Mouse (Mus musculus): ENCODE data around the gene Ssxb3. TPM values are rescaled to one million over a fixed set of nuclear protein-coding genes. Genes with fewer than 3 reads are reported as not detected.
"Not testable (repeated sequence)": the region's sequence is repeated elsewhere in the genome, so short reads cannot be mapped to it uniquely, and the experiment has no call there.

Gene Ssxb3
- polyA plus RNA-seq (2015; fragmentation: Nextera tagmentation; extraction: Ambion mirVana) = not detected in 2 replicates

- H3K27ac ChIP-seq (replicated peaks); H3K36me3 ChIP-seq; H3K4me2 ChIP-seq (replicated peaks); H3K4me1 ChIP-seq; H3K9ac ChIP-seq (replicated peaks); H3K27me3 ChIP-seq; ATAC-seq (replicated peaks); H3K4me3 ChIP-seq; H3K9me3 ChIP-seq: not testable (repeated sequence)
- WGBS = 31% methylated on average over 1 of the region's 1 CpGs
Observed at GRCm38 (mm10) chrX:8591716-8592115, at the start of gene Ssxb3. Ssxb3 (minus strand) TSS chrX:8591816.

- not testable (repeated sequence) for H3K36me3 ChIP-seq; H3K4me1 ChIP-seq; H3K4me3 ChIP-seq; H3K27ac ChIP-seq (replicated peaks); H3K9ac ChIP-seq (replicated peaks); ATAC-seq (replicated peaks); H3K4me2 ChIP-seq (replicated peaks); H3K27me3 ChIP-seq; H3K9me3 ChIP-seq
- 76% methylated on average over 4 of the region's 4 CpGs for WGBS
Observed at GRCm38 (mm10) chrX:8548155-8548554, 43.5 kb downstream of the Ssxb3 start, which contains the start of gene Ssxb6. Ssxb6 (minus strand) TSS chrX:8548255.

Other genes starting within 250 kb of the Ssxb3 start
- not detected in 2 replicates for gene Ssxb9, start 224.8 kb downstream of the Ssxb3 start, polyA plus RNA-seq (2015; fragmentation: Nextera tagmentation; extraction: Ambion mirVana)
- not detected in 2 replicates for gene Ssxb1, start 178.5 kb downstream of the Ssxb3 start, polyA plus RNA-seq (2015; fragmentation: Nextera tagmentation; extraction: Ambion mirVana)
- gene Ssxb2, start 130.1 kb downstream of the Ssxb3 start, polyA plus RNA-seq (2015; fragmentation: Nextera tagmentation; extraction: Ambion mirVana) = not detected in 2 replicates
- not detected in 2 replicates for gene Gm14459, start 66.9 kb downstream of the Ssxb3 start, polyA plus RNA-seq (2015; fragmentation: Nextera tagmentation; extraction: Ambion mirVana)
- not detected in 2 replicates for gene Ssxb6, start 43.6 kb downstream of the Ssxb3 start, polyA plus RNA-seq (2015; fragmentation: Nextera tagmentation; extraction: Ambion mirVana)
- not detected in 2 replicates for gene Ssxb8, start 99.0 kb upstream of the Ssxb3 start, polyA plus RNA-seq (2015; fragmentation: Nextera tagmentation; extraction: Ambion mirVana)
- not detected in 2 replicates for gene Ssx9, start 156.6 kb upstream of the Ssxb3 start, polyA plus RNA-seq (2015; fragmentation: Nextera tagmentation; extraction: Ambion mirVana)
- gene Ssxb5, start 211.9 kb upstream of the Ssxb3 start, polyA plus RNA-seq (2015; fragmentation: Nextera tagmentation; extraction: Ambion mirVana) = not detected in 2 replicates

All from forebrain, embryonic 15.5 days (tissue).